ENCODE assay signal across 11 mouse cellular contexts in the genomic region with DNA sequence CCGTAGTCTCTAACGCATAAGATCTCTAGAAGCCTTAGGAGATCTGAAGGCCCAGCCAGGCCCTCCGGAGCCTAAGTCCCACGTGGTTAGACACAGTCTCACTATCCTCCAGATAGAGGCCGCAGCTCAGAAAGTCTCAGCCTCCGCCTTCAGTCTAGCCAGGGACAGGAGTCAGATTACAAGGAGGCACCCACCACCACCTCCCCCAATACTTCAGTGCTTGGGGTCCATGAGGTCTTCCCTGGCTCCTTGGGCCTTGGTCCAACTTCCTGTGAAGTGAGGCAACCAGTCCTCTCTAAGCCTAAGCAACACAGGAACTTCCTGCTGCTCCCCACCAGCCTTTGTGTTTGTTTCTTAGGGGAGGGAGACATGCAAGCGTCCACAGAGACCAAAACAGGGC. TPM values are rescaled to one million over a fixed set of nuclear protein-coding genes. Genes with fewer than 3 reads are reported as not detected.
DNase-seq lines count a peak whose midpoint lies in the region; ATAC-seq lines count a peak whose summit lies in the region.
"Had no signal": no experiment of that assay in that cellular context is flagged by ENCODE, and none has a peak within 500 bp of the region (broad histone marks: within the 10 kb centered on the region; RNA-seq: fewer than 3 reads in every experiment).

No protein-coding gene starts in this region.

- WGBS in heart, embryonic 10.5 days = 48% methylated on average over 7 of the region's 7 CpGs
- 38% methylated on average over 7 of the region's 7 CpGs for WGBS in lung, embryonic 15.5 days
- WGBS in limb, embryonic 12.5 days = 42% methylated on average over 7 of the region's 7 CpGs

- no peak overlapping the region for H3K4me2 ChIP-seq in lung, embryonic 15.5 days
- no peak overlapping the region for H3K4me2 ChIP-seq in limb, embryonic 12.5 days

- H3K27ac ChIP-seq in heart, embryonic 10.5 days = peak overlapping the region; percentile 23; the same call in 1 of the 2 replicates
- no peak overlapping the region; the same call in 1 of the 2 replicates for H3K27ac ChIP-seq in lung, embryonic 15.5 days
- no peak overlapping the region for H3K27ac ChIP-seq in limb, embryonic 12.5 days

- H3K9ac ChIP-seq in lung, embryonic 15.5 days = no peak overlapping the region
- no peak overlapping the region for H3K9ac ChIP-seq in limb, embryonic 12.5 days (replicated peaks)

- DNase-seq in heart, embryonic 10.5 days (ENCODE audit: low spot score) = no peak
- DNase-seq in heart, adult 9 months (ENCODE audit: low spot score in 2 of 2) = no peak
- DNase-seq in lung, postnatal 4 days = no peak
- DNase-seq in right cerebral cortex, postnatal 4 days = no peak

- peak; percentile 8; the same call in 1 of the 2 replicates for ATAC-seq in lung, embryonic 15.5 days (ENCODE audit: borderline replicate concordance, extremely low read depth, low FRiP score, low TSS enrichment)
- ATAC-seq in granulocyte monocyte progenitor cell, adult 5-6 weeks (replicated peaks; ENCODE audit: poor library complexity, severe bottlenecking) = peak; percentile 59
- ATAC-seq in limb, embryonic 12.5 days (ENCODE audit: insufficient number of reproducible peaks, insufficient read depth, low FRiP score, low TSS enrichment, low read depth) = peak; percentile 20; the same call in 1 of the 2 replicates

- H3K9me3 ChIP-seq in heart, embryonic 10.5 days = no peaks in the 10 kb centered on the region
- no peaks in the 10 kb centered on the region for H3K9me3 ChIP-seq in lung, embryonic 15.5 days
- H3K9me3 ChIP-seq in limb, embryonic 12.5 days = no peaks in the 10 kb centered on the region

- peaks cover 27% of the 10 kb centered on the region for H3K27me3 ChIP-seq in heart, embryonic 10.5 days (ENCODE audit: insufficient read depth, poor library complexity, severe bottlenecking)
- H3K27me3 ChIP-seq in lung, embryonic 15.5 days = no peaks in the 10 kb centered on the region
- H3K27me3 ChIP-seq in limb, embryonic 12.5 days = peaks cover 7% of the 10 kb centered on the region

- H3K36me3 ChIP-seq in heart, embryonic 10.5 days = no peaks in the 10 kb centered on the region
- no peaks in the 10 kb centered on the region for H3K36me3 ChIP-seq in lung, embryonic 15.5 days
- H3K36me3 ChIP-seq in limb, embryonic 12.5 days = no peaks in the 10 kb centered on the region

- H3K4me3 ChIP-seq in heart, embryonic 10.5 days = no peak overlapping the region
- no peak overlapping the region for H3K4me3 ChIP-seq in lung, embryonic 15.5 days
- H3K4me3 ChIP-seq in limb, embryonic 12.5 days (replicated peaks) = no peak overlapping the region

- peaks cover 17% of the 10 kb centered on the region for H3K4me1 ChIP-seq in heart, embryonic 10.5 days
- H3K4me1 ChIP-seq in lung, embryonic 15.5 days = 0 out of 2 replicates have a peak, but pooled peaks cover 4% of the 10 kb centered on the region
- H3K4me1 ChIP-seq in limb, embryonic 12.5 days (replicated peaks) = peaks cover 14% of the 10 kb centered on the region

RNA-seq across cellular contexts. Expression of gene Ttc34, which starts 11.0 kb away (rescaled TPM):
- polyA plus RNA-seq in heart, embryonic 10.5 days (2016; fragmentation: Nextera tagmentation; extraction: Ambion mirVana) = 0.39 and 0.44 TPM in 2 replicates
- 0.19 and 0.26 TPM in 2 replicates for polyA plus RNA-seq in lung, embryonic 15.5 days (2015; fragmentation: Nextera tagmentation; extraction: Ambion mirVana)
- total RNA-seq in granulocyte monocyte progenitor cell, adult 5-6 weeks (2014; fragmentation: Nextera tagmentation) = 0.17 TPM in 1 of 2 replicates, not detected in the other
- total RNA-seq in granulocyte monocyte progenitor cell, adult 5-6 weeks (2017) = not detected in 2 replicates
- 0.23 and 0.54 TPM in 2 replicates for polyA plus RNA-seq in limb, embryonic 12.5 days (2016; fragmentation: Nextera tagmentation; extraction: Ambion mirVana)
- total RNA-seq: CH12.LX; hematopoietic stem cell, adult 5-6 weeks; liver, adult 2 months; megakaryocyte-erythroid progenitor cell, adult 5-6 weeks had no signal

RNA-seq across cellular contexts. Expression of gene Mmel1, which starts 43.2 kb away (rescaled TPM):
- polyA plus RNA-seq in heart, embryonic 10.5 days (2016; fragmentation: Nextera tagmentation; extraction: Ambion mirVana) = 0.12 and 0.62 TPM in 2 replicates
- 0.10 and 0.26 TPM in 2 replicates for polyA plus RNA-seq in lung, embryonic 15.5 days (2015; fragmentation: Nextera tagmentation; extraction: Ambion mirVana)
- not detected in 2 replicates for total RNA-seq in granulocyte monocyte progenitor cell, adult 5-6 weeks (2014; fragmentation: Nextera tagmentation)
- not detected in 2 replicates for total RNA-seq in granulocyte monocyte progenitor cell, adult 5-6 weeks (2017)
- polyA plus RNA-seq in limb, embryonic 12.5 days (2016; fragmentation: Nextera tagmentation; extraction: Ambion mirVana) = 0.11 and 0.19 TPM in 2 replicates
- total RNA-seq: hematopoietic stem cell, adult 5-6 weeks; liver, adult 2 months had no signal

Comparison
In these comparisons a context has a peak if more than half of its experiments do, and no peak if none do; other contexts are left out.
1. ATAC-seq: peak in every context shown above with its lines; median percentile 59 in granulocyte monocyte progenitor cell, adult 5-6 weeks; 20 in limb, embryonic 12.5 days; 8 in lung, embryonic 15.5 days.